Mouse (Mus musculus) hindbrain, embryonic 16.5 days (tissue): Measurements from ENCODE around the gene Cdk6. TPM values are rescaled to one million over a fixed set of nuclear protein-coding genes. Genes with fewer than 3 reads are reported as not detected.
"Not testable (repeated sequence)": the region's sequence is repeated elsewhere in the genome, so short reads cannot be mapped to it uniquely, and the experiment has no call there.

Experiments used
- ATAC-seq: fragments of 200-750 bp; cut with Nextera tagmentation; 2 replicates; pipeline ENCODE4 v1.8.0; 2017; ENCODE audit warnings: moderate TSS enrichment, moderate library complexity
- H3K27ac ChIP-seq: fragments of 300-500 bp; sonication (generic); 2 replicates; pipeline ENCODE4 v1.5.1; 2014; ENCODE audit warnings: low read depth, mild to moderate bottlenecking, control low read depth, low read length, moderate library complexity
- H3K27me3 ChIP-seq: fragments of 300-500 bp; sonication (generic); replicated peaks from 2 replicates; pipeline ENCODE4 v1.6.1; 2014; ENCODE audit warnings: low read length; ENCODE audit not compliant: control insufficient read depth, insufficient read depth
- H3K36me3 ChIP-seq: fragments of 300-500 bp; sonication (generic); 2 replicates; pipeline ENCODE4 v1.6.1; 2014; ENCODE audit warnings: mild to moderate bottlenecking, low read length, moderate library complexity, mixed read lengths; ENCODE audit not compliant: control insufficient read depth, insufficient read depth
- H3K4me1 ChIP-seq: fragments of 300-500 bp; sonication (generic); 2 replicates; pipeline ENCODE4 v1.6.1; 2014; ENCODE audit warnings: low read depth, low read length; ENCODE audit not compliant: control insufficient read depth, insufficient read depth
- H3K4me2 ChIP-seq: fragments of 300-500 bp; sonication (generic); 2 replicates; pipeline ENCODE4 v1.6.1; 2014; ENCODE audit warnings: mild to moderate bottlenecking, low read length, control low read depth, moderate library complexity
- H3K4me3 ChIP-seq: fragments of 300-500 bp; sonication (generic); 2 replicates; pipeline ENCODE4 v1.5.1; 2014; ENCODE audit warnings: mild to moderate bottlenecking, low read length, control low read depth, moderate library complexity
- H3K9ac ChIP-seq: fragments of 300-500 bp; sonication (generic); 2 replicates; pipeline ENCODE4 v1.6.1; 2014; ENCODE audit warnings: low read depth, mild to moderate bottlenecking, control low read depth, low read length, moderate library complexity
- H3K9me3 ChIP-seq: fragments of 300-500 bp; sonication (generic); 2 replicates; pipeline ENCODE4 v1.6.1; 2014; ENCODE audit warnings: mild to moderate bottlenecking, low read length, moderate library complexity; ENCODE audit not compliant: control insufficient read depth
- WGBS: fragments of 180-500 bp; shearing (Covaris S2); extraction: QIAGEN DNeasy Blood & Tissue Kit; methylation state at CpG from one replicate; pipeline ENCODE4 v1.1.7; 2014; 5-methylcytosine and 5-hydroxymethylcytosine counted together
- polyA plus RNA-seq: library from polyadenylated mRNA; unstranded; fragments of >200 nt; fragmentation: Nextera tagmentation; extraction: Ambion mirVana; gene quantifications from 2 replicates; pipeline ENCODE4 v1.2.1, GENCODE M21; 2015

The Cdk6 gene
- polyA plus RNA-seq, 1 experiment from 2014 or later, result 13.9 TPM

DNA sequence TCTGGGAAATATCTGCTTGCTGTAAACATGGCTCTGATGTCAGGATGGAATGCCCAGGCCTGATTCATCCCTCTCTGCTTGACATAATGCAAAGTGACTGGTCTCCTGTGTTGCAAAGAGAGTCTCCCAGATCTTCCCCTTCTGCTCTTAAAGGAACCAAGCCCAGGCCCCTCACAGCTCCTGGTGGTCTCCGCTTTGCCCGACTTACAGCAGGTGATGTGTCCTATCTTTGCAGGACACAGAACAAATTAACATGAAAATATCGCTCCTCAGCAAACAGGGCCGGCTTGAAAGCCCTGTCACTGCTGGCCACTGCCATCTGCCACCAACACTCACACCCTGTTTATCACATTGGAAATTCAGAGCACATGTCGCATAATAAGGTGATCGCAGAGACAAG is 53.7 kb downstream of the Cdk6 start:
- Histone ChIP-seq H3K4me2 (no peak overlapping the region), H3K4me3 (no peak overlapping the region), H3K9ac (no peak overlapping the region), H3K27ac (no peak overlapping the region), H3K27me3 (no peaks in the 10 kb centered on the region), H3K4me1 (no peaks in the 10 kb centered on the region), H3K9me3 (no peaks in the 10 kb centered on the region), H3K36me3 (no peaks in the 10 kb centered on the region)
- peak; percentile 64 for ATAC-seq
- WGBS, result 22% methylated on average over 6 of the region's 6 CpGs

DNA sequence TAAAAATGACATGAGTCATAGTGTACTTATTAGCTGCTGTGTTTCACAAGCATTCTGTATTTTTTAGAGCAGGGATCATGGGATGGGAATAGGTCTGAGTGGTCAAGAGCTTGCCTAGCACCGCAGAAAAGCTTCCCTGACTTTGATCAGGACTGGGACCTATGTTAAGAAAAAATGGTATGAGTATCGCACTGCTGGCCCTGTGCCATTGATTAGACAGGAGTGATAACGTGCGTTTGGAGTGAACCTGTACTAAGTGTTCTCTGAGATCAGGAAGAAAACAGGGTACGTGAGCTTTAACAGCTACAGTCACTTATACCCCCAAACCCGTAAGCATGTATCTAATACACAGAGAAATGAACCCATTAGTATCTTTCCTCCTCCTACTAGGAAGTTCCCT is 54.9 kb downstream of the Cdk6 start:
- H3K36me3 ChIP-seq, result no peaks in the 10 kb centered on the region
- H3K4me1 ChIP-seq, result no peaks in the 10 kb centered on the region
- H3K9ac ChIP-seq, result no peak overlapping the region
- H3K4me3 ChIP-seq, result no peak overlapping the region
- WGBS, result 83% methylated on average over 6 of the region's 6 CpGs
- H3K27me3 ChIP-seq, result no peaks in the 10 kb centered on the region
- H3K9me3 ChIP-seq, result no peaks in the 10 kb centered on the region
- H3K4me2 ChIP-seq, result no peak overlapping the region
- ATAC-seq, result no peak
- no peak overlapping the region for H3K27ac ChIP-seq

DNA sequence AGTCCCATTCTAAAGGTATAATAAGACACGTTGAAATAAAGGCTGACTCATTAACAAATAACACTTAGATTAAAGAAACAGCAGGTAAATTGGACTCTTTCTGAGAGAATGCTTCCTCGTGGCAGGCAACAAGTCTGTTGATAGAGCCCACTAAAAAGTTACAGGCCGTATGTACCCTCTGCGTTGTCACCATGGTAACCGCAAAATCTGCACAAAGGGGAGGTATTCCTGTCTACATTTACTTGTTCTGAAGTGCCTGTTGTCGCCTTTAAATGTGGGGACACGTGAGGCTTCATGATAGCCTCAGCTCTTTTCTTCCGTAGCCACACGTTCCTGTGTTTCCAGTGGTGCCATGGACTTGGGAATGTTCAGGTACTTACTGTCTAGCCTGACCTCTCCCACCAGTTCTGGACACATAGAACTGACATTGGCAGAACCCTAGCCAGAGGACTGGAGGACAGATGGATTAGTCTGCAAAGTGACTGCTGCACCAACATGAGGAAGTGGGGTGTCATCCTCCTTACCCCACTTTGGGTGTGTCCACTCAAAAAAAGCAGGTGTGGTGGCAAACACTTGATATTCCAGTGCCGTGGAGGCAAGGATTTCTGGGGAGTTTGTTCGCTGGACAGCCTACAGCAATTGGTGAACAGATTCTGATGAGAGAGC is 55.8 kb downstream of the Cdk6 start:
- H3K9me3 ChIP-seq, result no peaks in the 10 kb centered on the region

DNA sequence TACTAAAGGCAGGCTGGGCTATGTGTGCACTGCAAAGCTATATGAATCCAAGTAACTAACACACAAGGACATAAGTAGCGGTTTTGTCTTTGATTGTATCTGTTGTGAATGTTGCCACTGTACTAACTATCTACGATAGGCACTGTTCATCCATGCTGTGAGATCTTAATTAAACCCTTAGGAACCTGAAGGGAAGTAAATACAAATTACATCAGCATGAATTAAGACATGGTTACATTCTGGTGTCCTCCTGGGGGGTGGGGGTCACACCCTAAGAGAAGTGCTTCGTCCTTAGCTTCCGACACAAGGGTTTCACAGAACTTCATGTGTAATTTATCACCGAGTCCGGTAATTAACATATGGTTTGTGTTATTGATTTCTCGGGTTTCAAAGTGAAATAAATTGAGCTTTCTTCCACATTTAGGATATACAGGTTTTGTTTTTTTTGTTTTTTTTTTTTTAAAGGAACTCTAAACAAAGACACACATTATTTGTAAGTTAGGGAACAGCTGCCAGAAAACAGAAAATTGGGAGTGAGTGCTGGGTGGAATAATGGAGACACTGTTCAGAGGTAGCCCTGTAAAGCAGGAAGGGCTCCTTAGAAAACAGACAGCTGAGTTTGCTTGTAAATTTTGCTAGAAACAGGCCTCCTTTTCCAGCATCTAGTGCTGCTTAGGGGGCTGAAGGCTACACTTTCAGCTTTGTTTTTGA is 58.7 kb downstream of the Cdk6 start:
- Histone ChIP-seq H3K4me1 (no peaks in the 10 kb centered on the region), H3K36me3 (no peaks in the 10 kb centered on the region), H3K27ac (no peak overlapping the region), H3K4me2 (no peak overlapping the region), H3K9ac (no peak overlapping the region), H3K27me3 (no peaks in the 10 kb centered on the region), H3K9me3 (no peaks in the 10 kb centered on the region), H3K4me3 (no peak overlapping the region)
- 36% methylated on average over 7 of the region's 7 CpGs for WGBS
- peak; percentile 32; the same call in 1 of the 2 replicates for ATAC-seq

More for the DNA sequence above, 55.8 kb downstream of the Cdk6 start:
- H3K4me1 ChIP-seq, result no peaks in the 10 kb centered on the region
- no peaks in the 10 kb centered on the region for H3K36me3 ChIP-seq
- no peaks in the 10 kb centered on the region for H3K27me3 ChIP-seq
- H3K9ac ChIP-seq, result no peak overlapping the region
- H3K4me3 ChIP-seq, result no peak overlapping the region
- ATAC-seq, result 0 out of 2 replicates have a peak, but pooled peaks have one; percentile 5
- H3K27ac ChIP-seq, result no peak overlapping the region
- H3K4me2 ChIP-seq, result no peak overlapping the region
- 71% methylated on average over 11 of the region's 11 CpGs for WGBS

DNA sequence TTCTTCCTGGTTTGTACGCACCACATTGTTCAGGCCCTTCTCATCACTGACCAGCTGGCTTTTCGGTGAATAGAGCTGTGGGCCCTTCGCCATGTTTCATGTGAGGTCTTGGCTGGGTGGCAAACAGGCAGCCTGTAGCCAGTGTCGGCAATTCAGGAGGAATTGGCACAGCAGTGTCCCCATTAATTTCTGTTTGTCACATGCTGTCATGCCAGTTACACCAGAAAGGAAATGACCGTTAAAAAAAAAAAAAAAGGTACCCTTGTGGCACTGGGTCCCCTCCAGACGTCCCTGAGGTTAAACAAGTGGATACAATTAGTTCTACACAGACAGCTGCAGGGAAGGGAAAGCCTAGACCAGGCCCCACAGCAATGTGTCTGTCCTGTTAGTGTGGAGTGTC is 63.8 kb downstream of the Cdk6 start:
- ATAC-seq, result 0 out of 2 replicates have a peak, but pooled peaks have one; percentile 27
- Histone ChIP-seq H3K36me3 (no peaks in the 10 kb centered on the region), H3K27me3 (no peaks in the 10 kb centered on the region), H3K9me3 (no peaks in the 10 kb centered on the region), H3K9ac (no peak overlapping the region), H3K4me1 (no peaks in the 10 kb centered on the region), H3K27ac (no peak overlapping the region), H3K4me3 (no peak overlapping the region), H3K4me2 (no peak overlapping the region)
- 16% methylated on average over 6 of the region's 6 CpGs for WGBS

DNA sequence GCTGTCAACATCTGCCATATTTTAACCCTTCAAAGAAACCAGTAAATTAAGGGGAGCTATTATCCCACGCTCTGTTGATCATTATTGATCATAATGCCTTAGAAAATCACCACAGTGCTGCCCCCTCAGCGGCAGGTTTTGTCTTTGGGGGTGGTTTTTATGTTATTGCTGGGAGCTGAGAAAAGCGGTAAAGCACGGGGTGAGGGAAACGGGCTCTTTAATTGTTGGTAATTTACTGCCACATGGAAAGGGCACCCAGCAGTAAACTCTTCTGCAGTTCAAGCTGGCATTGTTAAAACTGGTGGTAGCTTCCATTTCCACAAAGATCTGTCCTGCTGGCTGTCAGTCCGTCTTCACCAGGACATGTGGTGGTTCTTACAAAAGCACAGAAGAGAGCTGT is 64.2 kb downstream of the Cdk6 start:
- H3K4me2 ChIP-seq, result no peak overlapping the region
- no peaks in the 10 kb centered on the region for H3K36me3 ChIP-seq
- H3K4me3 ChIP-seq, result no peak overlapping the region
- H3K27ac ChIP-seq, result no peak overlapping the region
- H3K9me3 ChIP-seq, result no peaks in the 10 kb centered on the region
- H3K4me1 ChIP-seq, result no peaks in the 10 kb centered on the region
- H3K9ac ChIP-seq, result no peak overlapping the region
- 39% methylated on average over 6 of the region's 6 CpGs for WGBS
- no peak for ATAC-seq
- H3K27me3 ChIP-seq, result no peaks in the 10 kb centered on the region

DNA sequence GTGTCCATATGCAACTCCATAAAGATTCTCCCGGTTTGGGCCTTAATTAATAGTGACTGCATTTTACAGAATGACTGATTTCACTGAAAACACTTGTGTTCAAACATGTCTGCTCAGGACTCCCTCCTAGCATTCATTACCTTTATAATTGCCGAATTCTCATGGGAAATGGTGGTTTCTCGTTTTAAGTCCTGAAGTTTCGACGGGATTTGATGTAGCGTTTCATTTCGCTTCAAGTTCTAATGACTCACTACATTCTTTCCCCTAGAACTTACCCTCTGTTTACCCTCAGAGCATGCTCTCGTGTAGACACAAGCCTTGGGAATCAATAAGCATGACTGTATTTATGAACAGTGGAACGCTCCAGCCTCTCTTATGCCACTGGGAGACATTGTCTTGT is 66.6 kb downstream of the Cdk6 start:
- WGBS, result 80% methylated on average over 9 of the region's 9 CpGs
- Histone ChIP-seq H3K36me3 (no peaks in the 10 kb centered on the region), H3K4me1 (no peaks in the 10 kb centered on the region), H3K9ac (no peak overlapping the region), H3K27ac (no peak overlapping the region), H3K27me3 (no peaks in the 10 kb centered on the region), H3K4me2 (no peak overlapping the region), H3K4me3 (no peak overlapping the region), H3K9me3 (no peaks in the 10 kb centered on the region; the same call in 1 of the 2 replicates)
- no peak for ATAC-seq

DNA sequence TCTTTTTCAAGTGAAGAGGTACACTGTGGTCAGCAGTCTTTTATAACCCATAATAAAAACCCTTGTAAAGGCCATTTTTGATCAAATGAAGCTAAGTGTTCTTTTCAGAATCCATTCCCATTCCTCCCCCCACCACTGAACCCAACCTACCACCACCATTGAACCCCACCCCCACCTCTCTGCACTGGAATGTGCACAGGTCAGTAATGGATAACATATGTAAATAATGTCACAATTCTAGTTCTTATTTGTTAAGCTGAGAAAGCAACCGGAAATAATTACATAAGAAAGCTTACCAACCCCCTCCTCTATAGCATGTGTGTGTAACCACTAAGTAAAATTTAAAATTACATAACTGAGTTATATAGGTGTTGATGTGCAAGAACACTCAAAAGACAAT is 76.9 kb downstream of the Cdk6 start:
- not testable (repeated sequence) for H3K4me1 ChIP-seq, H3K9ac ChIP-seq, H3K27me3 ChIP-seq, H3K4me3 ChIP-seq, H3K4me2 ChIP-seq, H3K27ac ChIP-seq, ATAC-seq, H3K36me3 ChIP-seq, H3K9me3 ChIP-seq
- 78% methylated on average over 1 of the region's 1 CpGs for WGBS

DNA sequence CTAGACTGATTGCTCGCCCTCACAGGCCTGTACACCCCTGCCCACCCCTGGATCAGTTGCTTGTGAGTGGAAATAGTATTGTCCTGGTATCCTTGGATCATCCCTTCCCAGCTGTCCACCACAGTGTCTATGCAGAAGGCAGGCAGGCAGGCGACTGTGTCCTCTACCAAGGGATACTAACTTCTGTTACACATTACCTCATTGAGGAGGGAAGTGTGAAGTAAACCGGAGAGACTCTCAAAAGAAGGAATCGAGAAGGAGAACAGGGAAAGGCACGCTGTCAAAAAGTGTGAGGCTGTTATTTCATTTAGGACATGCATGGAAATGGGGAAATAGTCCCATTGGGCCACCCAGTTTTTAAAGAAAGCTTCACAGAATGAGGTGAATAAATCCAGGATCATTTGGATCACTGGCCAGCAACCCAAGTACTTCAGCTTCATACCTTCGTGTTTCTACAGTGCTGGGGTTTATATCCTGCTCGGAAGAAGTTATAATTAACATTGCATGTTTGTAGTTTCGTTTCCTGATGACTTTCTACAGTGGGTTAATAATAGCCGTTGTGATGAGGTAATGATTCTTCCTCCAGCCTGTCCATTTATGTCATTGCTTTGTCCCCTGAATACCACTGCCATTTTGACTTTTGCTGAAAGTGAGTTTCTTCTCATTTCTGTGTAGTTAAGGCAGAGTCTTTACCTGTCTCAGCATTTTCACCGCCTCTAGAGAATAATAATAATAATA is 79.0 kb downstream of the Cdk6 start:
- H3K9me3 ChIP-seq, result no peaks in the 10 kb centered on the region
- H3K36me3 ChIP-seq, result no peaks in the 10 kb centered on the region
- WGBS, result 89% methylated on average over 10 of the region's 10 CpGs
- no peak for ATAC-seq
- no peak overlapping the region for H3K4me3 ChIP-seq
- H3K27ac ChIP-seq, result no peak overlapping the region
- no peaks in the 10 kb centered on the region for H3K4me1 ChIP-seq
- no peak overlapping the region for H3K4me2 ChIP-seq
- no peak overlapping the region for H3K9ac ChIP-seq
- no peaks in the 10 kb centered on the region for H3K27me3 ChIP-seq
